Mouse (Mus musculus) CH12.LX (cell line): Measurements from ENCODE around the gene Klhl41. TPM values are rescaled to one million over a fixed set of nuclear protein-coding genes. Genes with fewer than 3 reads are reported as not detected.

Experiments used
- DNase-seq: peaks from one replicate; pipeline ENCODE4 v3.0.0-alpha.2; 2013; ENCODE audit errors: extremely low read depth
- H3K27ac ChIP-seq: 2 replicates; pipeline ENCODE4 v1.5.1; 2012; ENCODE audit warnings: low read depth, mild to moderate bottlenecking, control low read depth, moderate library complexity; ENCODE audit not compliant: insufficient read depth
- H3K27me3 ChIP-seq: replicated peaks from 2 replicates; pipeline ENCODE3; 2012; ENCODE audit warnings: inconsistent platforms
- H3K36me3 ChIP-seq, 2 experiments: replicated peaks in 1 of 2; 2 replicates each; pipeline versions ENCODE3 to v1.6.1; 2012; ENCODE audit warnings: inconsistent platforms in 1 of 2, low read length in 1 of 2, mild to moderate bottlenecking in 1 of 2, mixed read lengths in 1 of 2, moderate library complexity in 1 of 2; ENCODE audit not compliant: control insufficient read depth in 1 of 2, insufficient read depth in 1 of 2
- H3K4me1 ChIP-seq, 2 experiments: 2 replicates each; pipeline ENCODE4 v1.6.1; 2012; ENCODE audit warnings: inconsistent platforms in 1 of 2, moderate library complexity in 1 of 2; ENCODE audit not compliant: insufficient read depth in 2 of 2, control insufficient read depth in 1 of 2
- H3K4me2 ChIP-seq: 2 replicates; pipeline ENCODE4 v1.6.1; 2012; ENCODE audit warnings: low read depth, mild to moderate bottlenecking, control low read depth; ENCODE audit not compliant: poor library complexity, insufficient read depth, severe bottlenecking
- H3K4me3 ChIP-seq, 3 experiments: fragments of 150-350 bp in 1 of 3; sonication (generic) in 1 of 3; replicated peaks in 1 of 3; 2 replicates each; pipeline versions ENCODE3 to v1.5.1; 2011 to 2012; ENCODE audit warnings: low read depth in 2 of 3, low read length in 2 of 3, mild to moderate bottlenecking in 2 of 3, moderate library complexity in 2 of 3, control low read depth in 1 of 3, improper control_type of control experiment in 1 of 3, inconsistent platforms in 1 of 3, mixed read lengths in 1 of 3; ENCODE audit not compliant: poor library complexity in 1 of 3
- H3K79me2 ChIP-seq: replicated peaks from 2 replicates; pipeline ENCODE4 v1.6.1; 2012; ENCODE audit warnings: mild to moderate bottlenecking, moderate library complexity; ENCODE audit not compliant: control insufficient read depth, poor library complexity, insufficient read depth, severe bottlenecking; ENCODE audit errors: extremely low read depth
- H3K9ac ChIP-seq: 2 replicates; pipeline ENCODE4 v1.6.1; 2012; ENCODE audit warnings: low read depth, mild to moderate bottlenecking, control low read depth, moderate library complexity; ENCODE audit not compliant: insufficient read depth
- H3K9me3 ChIP-seq: replicated peaks from 2 replicates; pipeline ENCODE3; 2012; ENCODE audit warnings: low read length, inconsistent platforms, mixed read lengths
- CHD2 ChIP-seq: IDR thresholded peaks from 2 replicates; pipeline ENCODE4 v1.6.1; 2011; ENCODE audit warnings: low read length, improper control_type of control experiment
- CTCF ChIP-seq, 2 experiments: IDR thresholded peaks in 1 of 2; conservative IDR thresholded peaks in 1 of 2; 2 replicates each; pipeline ENCODE4 v1.5.1; 2011 to 2012; ENCODE audit warnings: low read depth in 2 of 2, low read length in 2 of 2, improper control_type of control experiment in 1 of 2, inconsistent platforms in 1 of 2, mild to moderate bottlenecking in 1 of 2, moderate library complexity in 1 of 2
- ELF1 ChIP-seq: IDR thresholded peaks from 2 replicates; pipeline ENCODE4 v1.6.1; 2014; ENCODE audit warnings: low read depth, mild to moderate bottlenecking, inconsistent platforms, low read length, improper control_type of control experiment
- GABPA ChIP-seq: IDR thresholded peaks from 2 replicates; pipeline ENCODE4 v1.6.1; 2012; ENCODE audit warnings: low read depth, low read length, improper control_type of control experiment, inconsistent platforms; ENCODE audit not compliant: insufficient replicate concordance
- HCFC1 ChIP-seq: IDR thresholded peaks from 2 replicates; pipeline ENCODE4 v1.6.1; 2012; ENCODE audit warnings: low read depth, mild to moderate bottlenecking, inconsistent platforms, low read length, improper control_type of control experiment
- MAX ChIP-seq: IDR thresholded peaks from 2 replicates; pipeline ENCODE4 v1.6.1; 2011; ENCODE audit warnings: low read length, improper control_type of control experiment
- MAZ ChIP-seq: IDR thresholded peaks from 2 replicates; pipeline ENCODE4 v1.6.1; 2012; ENCODE audit warnings: low read depth, mild to moderate bottlenecking, inconsistent platforms, low read length, improper control_type of control experiment, moderate library complexity
- MEF2A ChIP-seq: IDR thresholded peaks from 2 replicates; pipeline ENCODE4 v1.6.1; 2014; ENCODE audit warnings: low read depth, mild to moderate bottlenecking, inconsistent platforms, low read length, improper control_type of control experiment, borderline replicate concordance
- MXI1 ChIP-seq: IDR thresholded peaks from 2 replicates; pipeline ENCODE4 v1.6.1; 2011; ENCODE audit warnings: mild to moderate bottlenecking, low read depth, low read length, improper control_type of control experiment
- NELFE ChIP-seq: IDR thresholded peaks from 2 replicates; pipeline ENCODE4 v1.6.1; 2011; ENCODE audit warnings: low read depth, low read length, improper control_type of control experiment
- NRF1 ChIP-seq: IDR thresholded peaks from 2 replicates; pipeline ENCODE4 v1.6.1; 2014; ENCODE audit warnings: low read depth, mild to moderate bottlenecking, inconsistent platforms, low read length, improper control_type of control experiment, moderate library complexity
- PAX5 ChIP-seq: IDR thresholded peaks from 2 replicates; pipeline ENCODE4 v1.6.1; 2012; ENCODE audit warnings: low read length, inconsistent platforms, mixed read lengths
- POLR2A ChIP-seq: IDR thresholded peaks from 2 replicates; pipeline ENCODE4 v1.6.1; 2011; ENCODE audit warnings: low read depth, mild to moderate bottlenecking, improper control_type of control experiment, low read length
- POLR2AphosphoS2 ChIP-seq: IDR thresholded peaks from 2 replicates; pipeline ENCODE4 v1.6.1; 2011; ENCODE audit warnings: low read depth, low read length, improper control_type of control experiment
- SIN3A ChIP-seq: IDR thresholded peaks from 2 replicates; pipeline ENCODE4 v1.6.1; 2012; ENCODE audit warnings: low read length, improper control_type of control experiment, inconsistent platforms
- SMC3 ChIP-seq: IDR thresholded peaks from 2 replicates; pipeline ENCODE4 v1.6.1; 2011; ENCODE audit warnings: low read depth, low read length, improper control_type of control experiment
- TCF12 ChIP-seq: IDR thresholded peaks from 2 replicates; pipeline ENCODE4 v1.6.1; 2014; ENCODE audit warnings: low read depth, mild to moderate bottlenecking, inconsistent platforms, low read length, improper control_type of control experiment
- USF2 ChIP-seq: conservative IDR thresholded peaks from 2 replicates; pipeline ENCODE4 v1.6.1; 2011; ENCODE audit warnings: low read depth, low read length, improper control_type of control experiment
- ZKSCAN1 ChIP-seq: IDR thresholded peaks from 2 replicates; pipeline ENCODE4 v1.6.1; 2012; ENCODE audit warnings: low read depth, inconsistent platforms, low read length, improper control_type of control experiment, borderline replicate concordance
- dilution Hi-C: fragments of 300-500 bp; cut with MboI; formaldehyde crosslinking; loops from 2 replicates; pipeline ENCODE4 v1.14.3; 2020; ENCODE audit warnings: low sequenced_read_pairs; ENCODE audit not compliant: extremely low pct_unique_long_range_greater_than_20kb, extremely low pct_ligation_motif_present
- in situ Hi-C: fragments of 300-500 bp; cut with MboI; formaldehyde crosslinking; loops from 3 replicates; pipeline ENCODE4 v1.14.3; 2019; ENCODE audit warnings: low sequenced_read_pairs, low pct_ligation_motif_present, low pct_unique_long_range_greater_than_20kb, mixed read lengths
- polyA plus RNA-seq: library from polyadenylated mRNA; unstranded; fragments of >175 nt; gene quantifications from 2 replicates; pipeline ENCODE4 v1.2.1, GENCODE M21; 2012; ENCODE audit warnings: low read depth; ENCODE audit not compliant: insufficient read length
- total RNA-seq, 2 experiments: library from RNA; depleted of rRNA; stranded (reverse); fragments of 300-350 nt in 1 of 2; fragments of >200 nt in 1 of 2; gene quantifications; 2 replicates each; pipeline ENCODE4 v1.2.3; 2012 to 2014

Klhl41 gene
- total and polyA plus RNA-seq, 3 experiments: 0.04 to 0.27 (median 0.11) TPM

- H3K27ac ChIP-seq: no peak within 1 kb of the TSS
- DNase-seq: peak; percentile 65
- dilution Hi-C loops: no loop called here
- peak within 1 kb of the TSS; percentile 51 for H3K4me2 ChIP-seq
- H3K27me3 ChIP-seq: no peaks in the 10 kb centered on the region
- no peaks in the 10 kb centered on the region for H3K79me2 ChIP-seq
- peak within 1 kb of the TSS; percentile 27 for H3K9ac ChIP-seq
- TF ChIP-seq MXI1 (peak; percentile 91), NRF1 (no peak), GABPA (no peak), NELFE (peak; percentile 32; the same call in 1 of the 2 replicates), SIN3A (peak; percentile 95), TCF12 (peak; percentile 39; the same call in 1 of the 2 replicates), ZKSCAN1 (no peak), ELF1 (peak; percentile 62; the same call in 1 of the 2 replicates), USF2 (no peak), SMC3 (no peak), POLR2AphosphoS2 (no peak), POLR2A (peak; percentile 37; the same call in 1 of the 2 replicates), MAX (no peak), HCFC1 (peak; percentile 76), CHD2 (no peak), MEF2A (no peak)
- TF ChIP-seq, all 38 proteins: peak for 7
- H3K36me3 ChIP-seq: no peaks in the 10 kb centered on the region
- peak within 1 kb of the TSS; percentile 64 to 98 (median 74) for H3K4me3 ChIP-seq
- in situ Hi-C loops: loop anchor here (25.0 kb wide), 1 partner anchor 140 kb away; the partner anchor contains the start of genes Ccdc173 and Phospho2
- peaks cover 0 to 5% of the 10 kb centered on the region in 2 experiments; a peak in 1 of 4 replicates for H3K4me1 ChIP-seq
- H3K9me3 ChIP-seq: no peaks in the 10 kb centered on the region
Measured at GRCm38 (mm10) chr2:69646726-69647490, 23.0 kb upstream of the Klhl41 start, which contains the start of gene Bbs5. Gene Bbs5 (plus strand): TSS chr2:69647171.

GRCm38 (mm10) chr2:69649716-69650115, 20.2 kb upstream of the Klhl41 start:
- H3K9ac ChIP-seq: no peak overlapping the region
- in situ Hi-C loops (loop anchor here (25.0 kb wide), 1 partner anchor 138 kb away; the partner anchor contains the start of genes Ccdc173 and Phospho2), dilution Hi-C loops (no loop called here)

More at GRCm38 (mm10) chr2:69649716-69650115, 20.2 kb upstream of the Klhl41 start:
- no peaks in the 10 kb centered on the region for H3K79me2 ChIP-seq
- H3K9me3 ChIP-seq: no peaks in the 10 kb centered on the region
- H3K4me1 ChIP-seq: peaks cover 0 to 5% of the 10 kb centered on the region in 2 experiments; a peak in 1 of 4 replicates
- H3K4me3 ChIP-seq: no peak overlapping the region
- no peak overlapping the region for H3K27ac ChIP-seq
- H3K27me3 ChIP-seq: no peaks in the 10 kb centered on the region
- no peak overlapping the region for H3K4me2 ChIP-seq
- TF ChIP-seq CTCF (conservative IDR thresholded peaks at IDR 0.05 in 1 of 2, IDR thresholded peaks at IDR 0.05 in 1 of 2; ENCODE audit: low read depth in 2 of 2, low read length in 2 of 2) (no peak), GABPA (no peak), SIN3A (no peak), PAX5 (no peak), MAZ (no peak), MAX (no peak)
- peaks cover 0 to 1% of the 10 kb centered on the region in 2 experiments for H3K36me3 ChIP-seq
- DNase-seq: no peak
